Comparison of ENCODE assay signal across 19 mouse cellular contexts in the genomic region with DNA sequence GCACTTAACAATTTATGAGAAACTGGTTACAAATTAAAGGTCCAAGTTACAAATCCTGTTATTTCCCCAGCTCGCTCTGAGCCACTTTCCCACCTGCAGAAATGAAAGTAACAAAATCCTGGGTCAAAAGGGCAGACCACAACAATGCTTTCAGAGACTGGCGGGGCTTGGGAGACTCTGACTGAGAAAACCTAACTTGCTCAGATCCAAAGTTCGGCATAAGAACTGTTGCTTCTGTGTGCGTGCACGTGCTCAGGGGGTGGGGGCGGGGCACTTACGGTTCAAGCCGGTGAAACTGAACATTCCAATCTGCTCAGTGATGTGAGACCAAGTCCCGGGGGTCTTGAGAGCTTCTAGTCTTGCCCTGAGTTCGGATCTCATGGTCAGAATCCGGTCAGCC. TPM values are rescaled to one million over a fixed set of nuclear protein-coding genes. Genes with fewer than 3 reads are reported as not detected.
DNase-seq lines count a peak whose midpoint lies in the region; TF ChIP-seq lines count a peak whose summit lies in the region.
"Had no signal": no experiment of that assay in that cellular context is flagged by ENCODE, and none has a peak within 500 bp of the region (broad histone marks: within the 10 kb centered on the region; RNA-seq: fewer than 3 reads in every experiment).

No protein-coding gene starts in this region.

- H3K4me3 ChIP-seq in kidney, adult 2 months (ENCODE audit: insufficient read depth, low read depth, low read length): no peak overlapping the region
- H3K4me3 ChIP-seq in small intestine, adult 2 months (ENCODE audit: low read depth, low read length): no peak overlapping the region
- no peak overlapping the region for H3K4me3 ChIP-seq in layer of hippocampus, adult 2 months
- H3K4me3 ChIP-seq: embryonic facial prominence, embryonic 15.5 days; erythroblast, embryonic 14.5 days; forebrain, embryonic 10.5 days; heart, embryonic 13.5 days; hindbrain, embryonic 15.5 days had no signal

- 43% methylated on average over 11 of the region's 11 CpGs for WGBS in kidney, adult 2 months
- WGBS in small intestine, adult 2 months: 36% methylated on average over 11 of the region's 11 CpGs

- H3K27ac ChIP-seq in kidney, adult 2 months (ENCODE audit: insufficient read depth, low read depth, low read length): no peak overlapping the region
- H3K27ac ChIP-seq in small intestine, adult 2 months (ENCODE audit: insufficient read depth, low read depth, low read length): peak overlapping the region; percentile 9; the same call in 1 of the 2 replicates
- no peak overlapping the region for H3K27ac ChIP-seq in layer of hippocampus, adult 2 months
- H3K27ac ChIP-seq: embryonic facial prominence, embryonic 15.5 days; forebrain, embryonic 10.5 days; heart, embryonic 13.5 days; hindbrain, embryonic 15.5 days had no signal

- H3K4me1 ChIP-seq in kidney, adult 2 months (ENCODE audit: control insufficient read depth, insufficient read depth, low read length): peaks cover 4% of the 10 kb centered on the region; the same call in 1 of the 2 replicates
- H3K4me1 ChIP-seq in small intestine, adult 2 months (ENCODE audit: control insufficient read depth, insufficient read depth, insufficient read length, low read length): peaks cover 10% of the 10 kb centered on the region; the same call in 1 of the 2 replicates
- H3K4me1 ChIP-seq: embryonic facial prominence, embryonic 15.5 days; forebrain, embryonic 10.5 days; heart, embryonic 13.5 days; hindbrain, embryonic 15.5 days had no signal

- peaks cover 3% of the 10 kb centered on the region for H3K36me3 ChIP-seq in kidney, adult 2 months (ENCODE audit: control insufficient read depth, insufficient read depth, low read length)
- H3K36me3 ChIP-seq in small intestine, adult 2 months (ENCODE audit: control insufficient read depth, insufficient read depth, low read length): peaks cover 63% of the 10 kb centered on the region

- no peak for TF ChIP-seq CTCF in kidney, adult 2 months (conservative IDR thresholded peaks at IDR 0.05; ENCODE audit: insufficient read depth, insufficient read length, low read depth, low read length)
- TF ChIP-seq CTCF in small intestine, adult 2 months (IDR thresholded peaks at IDR 0.05; ENCODE audit: extremely low read depth, insufficient read length, insufficient replicate concordance, low read depth, low read length): no peak
- no peak for TF ChIP-seq CTCF in layer of hippocampus, adult 2 months (conservative IDR thresholded peaks at IDR 0.05)

- peak; percentile 49 for DNase-seq in kidney, adult 2 months
- no peak for DNase-seq in kidney, postnatal 25 days
- DNase-seq in 3T3-L1 (ENCODE audit: low read depth, low spot score) (peak; percentile 56), ES-CJ7 (ENCODE audit: low read depth, low spot score) (peak; percentile 58)
- DNase-seq in layer of hippocampus, adult 2 months (ENCODE audit: low spot score in 2 of 2): no peak
- no peak for DNase-seq in frontal cortex, postnatal 36 days (ENCODE audit: low spot score in 2 of 2)
- DNase-seq: adrenal gland, postnatal 10 days; cerebellum, adult 11 months; cerebellum, adult 8-10 months; cerebellum, postnatal 14 days; embryo, embryonic 11 days; gastrocnemius, postnatal 25 days; heart, postnatal 36 days had no signal

- no peaks in the 10 kb centered on the region for H3K27me3 ChIP-seq in kidney, adult 2 months (replicated peaks; ENCODE audit: control insufficient read depth, insufficient read depth, low read length)
- no peaks in the 10 kb centered on the region for H3K27me3 ChIP-seq in small intestine, adult 2 months (ENCODE audit: control insufficient read depth, insufficient read depth, low read length)
- H3K27me3 ChIP-seq: embryonic facial prominence, embryonic 15.5 days; heart, embryonic 13.5 days; hindbrain, embryonic 15.5 days had no signal

- TF ChIP-seq POLR2A in kidney, adult 2 months (IDR thresholded peaks at IDR 0.05; ENCODE audit: low read depth, low read length): no peak
- TF ChIP-seq POLR2A in small intestine, adult 2 months (IDR thresholded peaks at IDR 0.05; ENCODE audit: low read depth, low read length): no peak

RNA-seq across cellular contexts. Expression of a gene that starts 21.8 kb away (rescaled TPM):
- polyA plus RNA-seq in kidney, adult 2 months (2012; rRNA removed): 107 and 118 TPM in 2 replicates
- 36.0 and 41.3 TPM in 2 replicates for polyA plus RNA-seq in small intestine, adult 2 months (2012; rRNA removed)
- total RNA-seq in layer of hippocampus, adult 2 months (2021): 100 to 1,000 TPM; 324 to 355 TPM

Comparison
In these comparisons a context has a peak if more than half of its experiments do, and no peak if none do; other contexts are left out.
1. DNase-seq: peak in kidney, adult 2 months (single experiment), 3T3-L1 (single experiment) and ES-CJ7 (single experiment); none in kidney, postnatal 25 days (0 of 2), layer of hippocampus, adult 2 months (0 of 2) and frontal cortex, postnatal 36 days (0 of 2).